Mouse (Mus musculus) spleen, adult 12 weeks (tissue): ENCODE measurements around the gene Pde6b.

Experiments
- DNase-seq: peaks from one replicate; pipeline ENCODE4 v3.0.0; 2022; ENCODE audit warnings: low spot score

Pde6b gene

GRCm38 (mm10) chr5:108388201-108388600 is at the start of gene Pde6b:
Pde6b (plus strand) TSS chr5:108388391.
- no peak for DNase-seq

DNA sequence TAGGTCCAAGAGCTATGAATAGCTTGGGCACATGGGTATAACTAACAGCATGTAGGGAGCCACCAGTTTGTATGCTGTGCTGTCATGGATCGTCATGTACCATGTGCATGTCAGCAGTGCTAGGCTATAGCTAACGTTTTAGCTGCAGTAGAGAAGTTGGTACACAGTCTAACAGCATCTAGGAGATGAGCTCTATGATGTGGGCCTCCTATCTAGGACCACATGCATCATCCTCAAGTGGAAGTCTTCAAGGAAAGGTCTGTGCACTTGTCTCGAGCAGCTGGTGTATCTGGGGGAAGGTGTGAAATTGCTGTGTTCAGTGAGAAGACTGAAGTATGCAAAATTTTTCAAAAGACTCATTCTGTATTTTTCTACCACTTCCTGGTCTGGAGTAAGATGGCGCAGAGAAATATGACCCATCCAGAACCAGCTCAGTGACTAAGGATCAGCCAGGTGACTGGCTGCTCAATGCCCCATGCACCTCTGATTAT is 44.5 kb upstream of the Pde6b start:
- no peak for DNase-seq

GRCm38 (mm10) chr5:108345313-108346071 is 42.7 kb upstream of the Pde6b start:
- no peak for DNase-seq

DNA sequence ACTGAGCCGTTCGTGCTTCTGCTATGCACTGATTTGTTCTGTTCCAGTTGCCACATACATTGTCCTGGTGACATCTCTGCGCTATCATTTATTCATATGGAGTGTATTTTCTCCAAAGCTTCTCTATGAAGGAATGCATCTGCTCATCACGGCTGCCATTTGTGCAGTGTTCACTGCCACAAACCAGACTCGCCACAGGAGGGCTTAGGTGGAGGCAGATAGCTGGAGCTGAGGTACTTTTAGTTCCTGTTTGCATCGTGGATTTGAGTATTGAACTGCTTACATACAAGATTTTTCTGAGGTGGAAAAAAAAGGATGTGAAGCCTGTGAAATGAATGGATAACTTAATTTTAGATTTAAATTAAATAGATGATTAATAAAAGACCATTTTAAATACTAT is 40.3 kb upstream of the Pde6b start:
- no peak for DNase-seq

DNA sequence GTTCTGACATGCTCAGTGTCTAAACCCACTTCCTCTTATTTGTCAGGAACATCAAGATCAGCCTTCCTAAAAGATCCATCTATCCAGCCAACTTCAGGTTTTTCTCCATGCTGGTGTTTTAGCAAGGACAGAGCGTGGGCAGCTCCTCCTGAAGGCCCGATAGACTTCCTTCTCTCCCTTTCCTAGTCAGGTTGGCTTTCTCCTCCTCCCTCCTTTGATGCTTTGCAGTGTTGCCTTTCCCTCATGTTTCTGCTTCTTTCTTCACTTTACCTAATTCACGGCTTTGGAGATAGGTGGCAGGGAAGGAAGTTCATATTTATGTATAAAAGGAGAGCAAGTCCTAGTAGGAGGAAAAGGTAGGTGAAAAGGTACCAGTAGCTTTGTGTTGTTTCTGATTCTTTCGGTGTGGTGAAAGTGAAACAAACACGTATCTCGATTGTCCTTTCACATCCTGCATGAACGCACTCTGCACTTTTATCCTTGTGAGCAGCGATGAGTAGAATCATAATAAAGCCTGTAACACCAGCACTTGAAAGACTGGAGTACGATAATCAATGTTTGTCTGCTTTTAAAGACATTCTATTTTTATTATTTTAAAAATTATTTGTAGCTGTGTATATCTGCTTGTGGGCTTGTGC is 38.6 kb upstream of the Pde6b start:
- no peak for DNase-seq

GRCm38 (mm10) chr5:108354056-108354455 is 34.1 kb upstream of the Pde6b start:
- DNase-seq = no peak

DNA sequence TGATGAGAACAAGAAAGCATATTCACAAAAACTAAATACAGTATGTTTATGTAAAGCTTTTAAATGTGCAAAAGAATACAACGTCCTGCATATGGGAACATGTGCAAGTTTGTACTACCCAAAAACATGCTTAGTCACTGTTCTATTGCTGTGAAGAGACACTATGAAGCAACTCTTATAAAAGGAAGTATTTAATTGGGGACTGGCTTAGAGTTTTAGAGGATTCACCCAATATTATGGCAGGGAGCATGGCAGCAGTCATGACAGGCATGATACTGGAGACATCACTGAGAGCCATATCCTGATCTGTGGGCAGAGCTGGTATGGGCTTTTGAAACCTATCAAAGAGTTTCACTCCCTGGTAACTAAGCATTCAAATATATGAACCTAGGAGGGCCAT is 30.3 kb upstream of the Pde6b start:
- no peak for DNase-seq

- no peak for DNase-seq
Measured at GRCm38 (mm10) chr5:108359491-108359890, 28.7 kb upstream of the Pde6b start.

- no peak for DNase-seq
Measured at GRCm38 (mm10) chr5:108360211-108360610, 28.0 kb upstream of the Pde6b start.

GRCm38 (mm10) chr5:108362330-108362729 is 25.9 kb upstream of the Pde6b start:
- DNase-seq = no peak

DNA sequence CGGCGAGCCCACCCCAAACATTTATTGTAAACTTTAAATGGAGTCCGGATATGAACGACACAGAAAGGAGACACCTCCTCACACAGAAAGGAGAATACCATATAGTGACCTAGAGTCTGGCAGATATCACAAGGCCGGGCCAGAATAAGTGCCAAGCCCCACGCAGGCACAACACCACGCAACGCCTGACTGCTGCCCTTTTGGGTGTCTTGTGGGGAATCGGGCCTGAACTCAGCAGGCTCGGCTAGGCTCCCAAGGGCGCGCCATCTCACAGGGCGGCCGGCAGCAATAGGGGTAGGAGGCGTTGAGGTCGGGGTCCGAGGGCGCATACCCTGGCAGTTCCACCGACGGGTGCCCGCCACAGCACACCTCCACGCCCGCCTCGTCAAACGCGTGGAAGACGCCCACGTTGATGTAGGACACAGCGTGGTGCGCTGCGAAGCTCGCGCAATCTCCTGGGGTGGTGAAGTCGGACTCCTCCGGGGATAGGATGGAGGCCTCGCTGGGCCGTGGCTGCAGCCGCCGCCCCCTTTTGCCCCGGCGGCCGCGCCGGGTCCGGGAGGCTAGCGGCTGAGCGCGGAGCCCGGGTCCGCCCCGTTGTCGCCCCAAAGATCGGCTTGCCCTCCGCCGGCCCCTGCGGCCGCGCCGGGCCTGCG is 21.7 kb upstream of the Pde6b start:
- no peak for DNase-seq

GRCm38 (mm10) chr5:108366984-108367841 is 21.0 kb upstream of the Pde6b start:
- DNase-seq = no peak

- DNase-seq = no peak
Measured at GRCm38 (mm10) chr5:108367871-108368332, 20.3 kb upstream of the Pde6b start, which contains the start of gene Gm42517. Gm42517 (minus strand) TSS chr5:108367922.

DNA sequence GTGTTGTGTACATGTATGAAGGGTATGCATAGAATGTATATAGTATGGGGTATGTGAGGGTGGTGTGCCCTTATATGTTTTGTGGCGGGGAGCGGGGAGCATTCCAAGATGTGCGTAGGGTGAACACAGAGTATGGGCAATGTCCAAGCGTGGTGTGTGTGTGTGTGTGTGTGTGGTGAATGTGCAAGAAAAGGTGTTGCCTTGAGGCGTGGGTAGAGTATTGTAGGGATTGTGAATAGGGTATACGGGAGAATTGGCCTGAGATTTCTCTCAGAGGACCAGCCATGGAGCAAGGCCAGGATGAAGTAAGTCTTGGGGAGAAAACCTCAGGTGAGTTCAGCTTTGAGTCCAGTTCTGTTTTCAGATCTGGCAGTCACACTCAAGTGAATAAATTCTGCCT is 19.7 kb upstream of the Pde6b start:
- no peak for DNase-seq

GRCm38 (mm10) chr5:108368851-108369621 is 19.2 kb upstream of the Pde6b start:
- no peak for DNase-seq

- DNase-seq = no peak
Measured at GRCm38 (mm10) chr5:108369964-108370363, 18.2 kb upstream of the Pde6b start.

GRCm38 (mm10) chr5:108374079-108374478 is 14.1 kb upstream of the Pde6b start:
- DNase-seq = no peak

DNA sequence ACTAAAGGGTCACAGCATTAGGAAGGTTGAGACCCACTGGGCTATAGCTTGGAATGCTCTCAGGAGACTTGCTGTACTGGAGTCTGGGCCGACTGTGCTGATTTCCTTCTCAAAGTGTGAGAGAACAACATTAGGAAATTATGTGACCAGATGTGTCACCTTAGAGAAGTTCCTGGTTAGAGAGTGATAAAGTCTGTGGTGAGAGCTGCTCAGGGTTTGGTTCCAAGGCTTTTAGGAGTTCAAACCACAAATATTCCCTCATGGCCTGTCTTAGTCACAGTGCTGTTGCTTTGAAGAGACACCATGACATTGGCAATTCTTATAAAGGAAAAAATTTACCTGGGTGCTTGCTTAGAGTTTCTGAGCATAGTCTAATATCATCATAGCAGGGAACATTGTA is 12.1 kb upstream of the Pde6b start:
- DNase-seq = no peak

- DNase-seq = no peak
Measured at GRCm38 (mm10) chr5:108378346-108378745, 9.8 kb upstream of the Pde6b start.

DNA sequence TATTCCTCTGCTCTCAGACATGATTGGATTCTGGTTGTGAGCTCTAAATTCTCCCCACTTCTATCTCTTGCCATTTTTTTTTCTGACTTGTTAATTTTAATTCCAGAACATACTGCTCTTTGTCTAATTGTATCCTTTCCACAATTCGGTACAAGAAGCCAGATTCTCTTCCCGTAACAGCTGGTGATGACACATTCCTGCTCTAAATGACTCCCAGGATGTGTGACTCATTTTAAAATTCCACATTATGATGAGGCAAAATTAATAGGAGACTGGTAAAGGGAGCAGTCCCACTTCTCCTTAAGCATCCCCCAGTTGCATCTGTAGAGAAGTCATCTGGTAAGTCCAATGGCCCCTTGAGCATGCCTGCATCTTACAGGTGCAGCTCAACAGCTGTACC is 2.6 kb upstream of the Pde6b start:
- no peak for DNase-seq

DNA sequence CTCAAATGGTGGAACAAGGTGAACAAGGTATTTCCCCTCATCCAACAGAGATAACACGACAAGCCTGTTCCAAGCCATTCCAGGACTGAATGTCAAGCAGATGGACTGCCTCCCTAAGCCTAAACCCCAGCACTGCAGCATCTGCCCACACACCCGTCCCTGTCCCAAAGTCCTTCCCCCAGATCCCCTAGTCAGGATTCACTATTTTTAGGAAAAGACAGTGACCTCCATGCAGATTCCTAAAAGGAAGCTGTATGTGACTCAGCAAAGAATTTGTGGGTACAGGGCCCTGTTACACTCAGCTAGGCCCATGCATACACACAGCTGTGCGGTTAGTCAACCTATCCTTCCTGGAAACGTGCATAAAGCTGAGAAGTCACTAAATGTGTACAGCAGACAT is 1.7 kb upstream of the Pde6b start:
- no peak for DNase-seq
